Mouse (Mus musculus) left cerebral cortex, adult 8-10 months (tissue): ENCODE data around the gene Tas1r3. TPM values are rescaled to one million over a fixed set of nuclear protein-coding genes. Genes with fewer than 3 reads are reported as not detected.

Experiments
- microRNA-seq, 2 experiments: library from miRNA; unstranded; fragments of <30 nt; microRNA quantifications; one replicate each; pipeline ENCODE4 v1.2.0; 2022
- total RNA-seq, 4 experiments: library from RNA; stranded (reverse); gene quantifications; 2 replicates each; pipeline ENCODE4 v1.2.4; 2022

Gene Tas1r3
- total RNA-seq, 4 experiments from 2014 or later: 0.30 to 0.39 TPM; not detected in 2

Small RNAs within 50 kb of the gene (microRNA-seq; reads per million reads assigned to microRNA genes)
- gene Gm22991: 0 reads per million in 2 experiments

Other genes with a start within 250 kb of the Tas1r3 start
- gene Cdk11b, start 238.5 kb downstream of the Tas1r3 start, total RNA-seq: 10 to 100 TPM; 40.1 to 55.0 (median 47.1) TPM
- gene Gm10563, start 218.0 kb downstream of the Tas1r3 start, total RNA-seq: not detected
- gene Mmp23, start 210.0 kb downstream of the Tas1r3 start, total RNA-seq: 1 to 10 TPM in 3 of 4 experiments, under 1 TPM in 1; 0.99 to 2.8 (median 2.1) TPM
- 100 to 1,000 TPM; 108 to 124 (median 117) TPM for gene Mib2, start 194.2 kb downstream of the Tas1r3 start, total RNA-seq
- 10 to 100 TPM; 31.6 to 37.7 (median 34.7) TPM for gene Fndc10, start 169.0 kb downstream of the Tas1r3 start, total RNA-seq
- gene Ssu72, start 158.6 kb downstream of the Tas1r3 start, total RNA-seq: 100 to 1,000 TPM in 2 of 4 experiments, 10 to 100 TPM in 2; 91.0 to 111 (median 98.8) TPM
- 10 to 100 TPM; 43.9 to 53.3 (median 48.9) TPM for gene Tmem240, start 128.6 kb downstream of the Tas1r3 start, total RNA-seq
- 10 to 100 TPM; 41.3 to 55.7 (median 51.1) TPM for gene Atad3a, start 102.3 kb downstream of the Tas1r3 start, total RNA-seq
- 10 to 100 TPM; 14.0 to 14.9 (median 14.4) TPM for gene Vwa1, start 88.7 kb downstream of the Tas1r3 start, total RNA-seq
- 10 to 100 TPM; 35.4 to 43.6 (median 36.6) TPM for gene Tmem88b, start 77.5 kb downstream of the Tas1r3 start, total RNA-seq
- gene Ankrd65, start 72.9 kb downstream of the Tas1r3 start, total RNA-seq: under 1 TPM in 1 of 4 experiments, not detected in 3; 0.35 TPM
- 10 to 100 TPM; 75.3 to 87.1 (median 84.7) TPM for gene Mrpl20, start 60.5 kb downstream of the Tas1r3 start, total RNA-seq
- gene Ccnl2, start 50.9 kb downstream of the Tas1r3 start, total RNA-seq: 10 to 100 TPM; 54.7 to 60.9 (median 57.6) TPM
- 100 to 1,000 TPM; 101 to 109 (median 102) TPM for gene Aurkaip1, start 32.1 kb downstream of the Tas1r3 start, total RNA-seq
- gene Mxra8, start 23.7 kb downstream of the Tas1r3 start, total RNA-seq: 10 to 100 TPM in 1 of 4 experiments, 1 to 10 TPM in 3; 8.9 to 10.3 (median 9.3) TPM
- 10 to 100 TPM; 81.1 to 86.5 (median 81.4) TPM for gene Dvl1, start 16.0 kb downstream of the Tas1r3 start, total RNA-seq
- gene Cptp, start 6.1 kb upstream of the Tas1r3 start, total RNA-seq: 10 to 100 TPM; 30.1 to 48.4 (median 33.7) TPM
- 10 to 100 TPM; 26.8 to 32.6 (median 30.0) TPM for gene Ints11, start 6.2 kb upstream of the Tas1r3 start, total RNA-seq
- gene Pusl1, start 28.4 kb upstream of the Tas1r3 start, total RNA-seq: 10 to 100 TPM; 49.0 to 65.6 (median 58.5) TPM
- gene Acap3, start 28.5 kb upstream of the Tas1r3 start, total RNA-seq: 100 to 1,000 TPM; 108 to 128 (median 122) TPM
- 10 to 100 TPM; 57.7 to 67.6 (median 65.2) TPM for gene Ube2j2, start 80.5 kb upstream of the Tas1r3 start, total RNA-seq
- 10 to 100 TPM; 16.0 to 26.1 (median 23.8) TPM for gene C1qtnf12, start 99.0 kb upstream of the Tas1r3 start, total RNA-seq
- gene B3galt6, start 129.3 kb upstream of the Tas1r3 start, total RNA-seq: 10 to 100 TPM in 2 of 4 experiments, 1 to 10 TPM in 2; 9.3 to 12.6 (median 10.5) TPM
- gene Sdf4, start 129.5 kb upstream of the Tas1r3 start, total RNA-seq: 100 to 1,000 TPM; 206 to 235 (median 221) TPM
- 1 to 10 TPM in 3 of 4 experiments, under 1 TPM in 1; 0.91 to 3.5 (median 1.5) TPM for gene Tnfrsf4, start 150.5 kb upstream of the Tas1r3 start, total RNA-seq
- not detected for gene Tnfrsf18, start 162.8 kb upstream of the Tas1r3 start, total RNA-seq
- gene Ttll10, start 196.1 kb upstream of the Tas1r3 start, total RNA-seq: under 1 TPM; 0.30 to 0.64 (median 0.44) TPM
- gene 9430015G10Rik, start 246.6 kb upstream of the Tas1r3 start, total RNA-seq: 10 to 100 TPM; 28.4 to 30.7 (median 29.0) TPM